Mouse (Mus musculus) heart, embryonic 16.5 days (tissue): ENCODE results near the gene D630023F18Rik. TPM values are rescaled to one million over a fixed set of nuclear protein-coding genes. Genes with fewer than 3 reads are reported as not detected.

Source experiments
- ATAC-seq: fragments of 200-750 bp; cut with Nextera tagmentation; replicated peaks from 2 replicates; pipeline ENCODE4 v1.8.0; 2017; ENCODE audit warnings: moderate number of reproducible peaks; ENCODE audit not compliant: insufficient read depth, low FRiP score; ENCODE audit errors: extremely low read depth
- H3K27ac ChIP-seq: fragments of 300-500 bp; sonication (generic); 2 replicates; pipeline ENCODE4 v1.5.1; 2014; ENCODE audit warnings: mild to moderate bottlenecking, low read length, control low read depth, moderate library complexity
- H3K27me3 ChIP-seq: fragments of 300-500 bp; sonication (generic); 2 replicates; pipeline ENCODE4 v1.6.1; 2014; ENCODE audit warnings: low read length, mixed read lengths; ENCODE audit not compliant: control insufficient read depth, insufficient read depth
- H3K36me3 ChIP-seq: fragments of 300-500 bp; sonication (generic); 2 replicates; pipeline ENCODE4 v1.6.1; 2014; ENCODE audit not compliant: control insufficient read depth, insufficient read depth
- H3K4me1 ChIP-seq: fragments of 300-500 bp; sonication (generic); 2 replicates; pipeline ENCODE4 v1.6.1; 2014; ENCODE audit warnings: low read length, mixed read lengths; ENCODE audit not compliant: control insufficient read depth, insufficient read depth
- H3K4me2 ChIP-seq: fragments of 300-500 bp; sonication (generic); 2 replicates; pipeline ENCODE4 v1.6.1; 2014; ENCODE audit warnings: low read depth, mild to moderate bottlenecking, control low read depth, low read length
- H3K4me3 ChIP-seq: fragments of 300-500 bp; sonication (generic); 2 replicates; pipeline ENCODE4 v1.5.1; 2014; ENCODE audit warnings: mild to moderate bottlenecking, control low read depth, low read length
- H3K9ac ChIP-seq: fragments of 300-500 bp; sonication (generic); 2 replicates; pipeline ENCODE4 v1.6.1; 2014; ENCODE audit warnings: low read length, control low read depth
- H3K9me3 ChIP-seq: fragments of 300-500 bp; sonication (generic); replicated peaks from 2 replicates; pipeline ENCODE4 v1.6.1; 2016; ENCODE audit warnings: low read length; ENCODE audit not compliant: control insufficient read depth
- WGBS: fragments of 180-500 bp; shearing (Covaris S2); extraction: QIAGEN DNeasy Blood & Tissue Kit; methylation state at CpG from one replicate; pipeline ENCODE4 v1.1.7; 2014; 5-methylcytosine and 5-hydroxymethylcytosine counted together
- polyA plus RNA-seq: library from polyadenylated mRNA; unstranded; fragments of >200 nt; fragmentation: Nextera tagmentation; extraction: Ambion mirVana; gene quantifications from 2 replicates; pipeline ENCODE4 v1.2.1, GENCODE M21; 2015

Gene D630023F18Rik
- polyA plus RNA-seq, 1 experiment from 2014 or later = 0.42 TPM

DNA sequence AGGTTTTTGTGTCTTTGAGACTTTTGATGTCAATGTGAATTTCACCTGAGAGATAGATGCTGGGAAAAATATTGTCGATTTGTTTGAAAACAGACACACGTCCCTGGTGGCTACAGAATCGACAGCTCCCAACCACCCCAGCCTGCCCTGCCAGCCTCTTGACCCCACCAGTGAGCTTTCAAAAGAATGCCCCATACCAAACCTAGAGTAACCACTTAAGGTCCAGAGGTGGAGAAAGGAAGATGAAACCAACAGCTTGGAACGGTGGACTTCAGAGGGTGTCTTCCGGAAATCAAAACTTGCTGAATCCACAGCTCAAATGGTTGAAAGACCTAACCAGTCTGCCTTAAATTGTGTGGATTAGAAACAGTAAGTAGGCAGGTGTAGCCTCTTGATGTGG, 24.3 kb upstream of the D630023F18Rik start:
- WGBS = 79% methylated on average over 5 of the region's 5 CpGs
- Histone ChIP-seq H3K36me3 (no peaks in the 10 kb centered on the region), H3K4me2 (no peak overlapping the region), H3K27me3 (no peaks in the 10 kb centered on the region), H3K4me1 (no peaks in the 10 kb centered on the region), H3K9ac (no peak overlapping the region), H3K9me3 (peaks cover 3% of the 10 kb centered on the region), H3K27ac (no peak overlapping the region), H3K4me3 (no peak overlapping the region)
- no peak for ATAC-seq

DNA sequence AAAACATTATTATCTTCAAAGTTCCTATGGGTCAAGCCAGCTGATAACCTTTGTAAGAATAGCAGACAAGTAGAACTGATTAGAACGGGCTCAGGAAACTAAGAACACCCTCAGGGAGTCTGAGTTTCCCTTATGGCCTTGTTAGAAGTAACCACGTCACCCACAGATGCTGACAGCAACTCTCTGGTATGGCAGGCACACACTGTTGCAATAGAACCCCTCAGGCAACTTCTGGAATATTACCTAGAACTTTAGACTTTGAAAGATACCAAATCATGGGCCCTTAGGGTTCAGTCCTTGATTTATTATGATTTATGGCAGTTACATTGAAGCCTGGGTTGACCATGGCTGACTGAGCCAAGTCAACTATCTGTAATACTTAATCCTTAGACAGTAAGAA, 23.6 kb upstream of the D630023F18Rik start:
- Histone ChIP-seq H3K9ac (no peak overlapping the region), H3K9me3 (peaks cover 5% of the 10 kb centered on the region), H3K36me3 (no peaks in the 10 kb centered on the region), H3K4me1 (no peaks in the 10 kb centered on the region), H3K27me3 (no peaks in the 10 kb centered on the region), H3K4me3 (no peak overlapping the region), H3K27ac (no peak overlapping the region), H3K4me2 (no peak overlapping the region)
- no peak for ATAC-seq
- 24% methylated on average over 2 of the region's 2 CpGs for WGBS

DNA sequence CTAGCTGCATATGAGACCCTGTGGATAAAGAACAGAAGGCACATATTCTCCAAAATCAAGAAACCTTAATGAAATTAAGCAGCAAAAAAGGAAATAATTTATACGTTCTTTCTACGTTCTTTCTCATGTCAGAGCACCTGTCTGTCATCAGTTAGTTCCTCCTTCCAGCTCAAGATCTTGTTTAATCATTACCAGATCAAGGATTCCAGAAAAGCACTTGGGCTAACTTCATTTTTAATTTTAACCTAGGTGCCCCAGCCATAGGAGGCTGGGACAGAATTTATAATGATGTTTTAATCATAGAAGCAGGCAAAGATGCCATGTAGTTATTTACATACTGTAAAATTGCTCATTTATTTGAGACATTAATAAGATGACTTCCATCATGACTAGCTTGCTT, 21.8 kb upstream of the D630023F18Rik start:
- Histone ChIP-seq H3K27me3 (no peaks in the 10 kb centered on the region), H3K4me2 (no peak overlapping the region), H3K36me3 (no peaks in the 10 kb centered on the region), H3K4me3 (no peak overlapping the region), H3K27ac (no peak overlapping the region), H3K4me1 (no peaks in the 10 kb centered on the region), H3K9ac (no peak overlapping the region), H3K9me3 (peaks cover 5% of the 10 kb centered on the region)
- no peak for ATAC-seq
- 85% methylated on average over 2 of the region's 2 CpGs for WGBS

DNA sequence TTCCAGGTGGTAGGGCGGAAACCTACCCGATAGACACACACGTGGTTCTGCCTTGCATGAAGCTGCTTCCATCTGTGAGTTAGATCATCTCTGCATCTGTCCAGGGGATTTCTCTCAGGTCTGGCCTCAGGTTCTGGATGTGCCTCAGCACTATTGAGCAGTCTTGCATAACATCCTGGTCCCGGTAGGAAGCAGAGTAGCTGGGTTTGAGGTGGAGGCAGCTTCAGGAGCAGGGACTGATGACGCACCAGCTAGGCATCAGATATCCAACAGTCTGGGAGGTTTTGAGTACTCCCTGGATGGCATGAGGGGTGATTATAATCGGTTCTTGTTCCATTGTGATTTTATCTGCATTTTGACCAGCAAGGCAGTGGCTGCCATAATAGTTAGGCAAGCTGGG, 14.5 kb upstream of the D630023F18Rik start:
- Histone ChIP-seq H3K27ac (no peak overlapping the region), H3K4me1 (no peaks in the 10 kb centered on the region), H3K4me3 (no peak overlapping the region), H3K9ac (no peak overlapping the region), H3K27me3 (no peaks in the 10 kb centered on the region), H3K36me3 (no peaks in the 10 kb centered on the region), H3K4me2 (no peak overlapping the region), H3K9me3 (peaks cover 5% of the 10 kb centered on the region)
- WGBS = 76% methylated on average over 6 of the region's 6 CpGs
- no peak for ATAC-seq

DNA sequence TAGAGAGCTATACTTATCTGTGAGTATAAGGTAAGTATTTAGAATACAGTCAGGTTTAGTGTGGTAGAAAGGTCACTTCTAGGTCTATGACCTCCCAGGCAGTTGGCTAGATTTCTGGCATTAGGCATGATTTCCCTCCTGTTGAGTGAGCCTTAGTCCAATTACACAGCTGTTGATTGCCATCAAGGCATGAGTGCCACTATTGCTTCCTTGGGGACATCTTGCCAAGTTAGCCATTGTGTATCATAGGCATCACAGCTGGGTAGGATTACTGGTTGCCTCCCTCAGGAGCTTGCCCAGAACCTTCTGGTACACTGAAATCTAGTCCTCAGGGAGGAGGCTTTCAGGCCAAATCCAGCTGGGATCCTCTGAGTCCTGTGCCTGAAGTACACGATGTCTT, 9.8 kb upstream of the D630023F18Rik start:
- no peak overlapping the region for H3K9ac ChIP-seq
- no peaks in the 10 kb centered on the region for H3K9me3 ChIP-seq
- H3K4me2 ChIP-seq = no peak overlapping the region
- no peak overlapping the region for H3K4me3 ChIP-seq
- 78% methylated on average over 1 of the region's 1 CpGs for WGBS
- no peak for ATAC-seq
- H3K4me1 ChIP-seq = no peaks in the 10 kb centered on the region
- H3K27ac ChIP-seq = no peak overlapping the region
- H3K27me3 ChIP-seq = no peaks in the 10 kb centered on the region
- no peaks in the 10 kb centered on the region for H3K36me3 ChIP-seq

DNA sequence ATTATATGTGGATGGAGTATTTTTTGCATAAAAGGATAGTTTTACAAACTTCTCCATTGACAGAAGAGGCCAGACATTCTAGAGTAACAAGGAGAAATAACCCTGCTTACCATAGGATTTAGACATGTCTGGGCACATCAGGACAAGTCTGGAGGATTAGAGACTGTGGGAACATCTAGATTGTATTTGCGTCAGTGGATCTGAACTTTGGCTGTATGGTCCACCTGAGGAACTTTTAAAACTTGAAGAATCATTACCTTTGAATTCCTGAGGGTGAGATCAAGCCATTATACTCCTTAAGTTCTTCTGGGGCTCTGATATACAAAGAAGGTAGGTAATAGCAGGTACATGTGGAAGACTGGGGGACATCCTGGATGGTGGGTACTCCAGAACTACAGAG, 8.7 kb upstream of the D630023F18Rik start:
- Histone ChIP-seq H3K4me1 (no peaks in the 10 kb centered on the region), H3K9ac (no peak overlapping the region), H3K4me3 (no peak overlapping the region), H3K9me3 (no peaks in the 10 kb centered on the region), H3K27ac (no peak overlapping the region), H3K27me3 (no peaks in the 10 kb centered on the region), H3K4me2 (no peak overlapping the region), H3K36me3 (no peaks in the 10 kb centered on the region)
- no peak for ATAC-seq
- 87% methylated on average over 1 of the region's 1 CpGs for WGBS

DNA sequence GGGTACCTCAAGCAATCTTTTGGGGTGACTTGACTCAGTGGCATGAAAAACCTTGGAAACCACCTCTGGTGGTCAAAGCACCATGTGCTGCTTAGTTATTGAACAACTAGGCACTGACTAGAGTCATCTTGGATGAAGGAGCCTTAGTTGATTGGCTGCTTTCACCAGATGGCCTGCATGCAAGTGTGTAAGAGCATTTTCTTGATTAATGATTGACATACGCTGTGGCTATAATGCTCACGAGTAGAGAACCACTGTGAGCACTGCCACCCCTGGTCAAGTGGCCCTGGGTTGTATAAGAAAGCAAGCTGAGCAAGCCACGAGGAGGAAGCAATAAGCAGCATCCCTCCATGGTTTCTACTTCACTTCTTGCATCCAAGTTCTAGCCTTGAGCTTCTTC, 7.2 kb upstream of the D630023F18Rik start:
- no peak overlapping the region for H3K9ac ChIP-seq
- no peak overlapping the region for H3K4me2 ChIP-seq
- no peak for ATAC-seq
- 77% methylated on average over 3 of the region's 3 CpGs for WGBS
- no peaks in the 10 kb centered on the region for H3K27me3 ChIP-seq
- no peak overlapping the region for H3K4me3 ChIP-seq
- no peaks in the 10 kb centered on the region for H3K36me3 ChIP-seq
- H3K9me3 ChIP-seq = no peaks in the 10 kb centered on the region
- H3K27ac ChIP-seq = no peak overlapping the region
- H3K4me1 ChIP-seq = no peaks in the 10 kb centered on the region

DNA sequence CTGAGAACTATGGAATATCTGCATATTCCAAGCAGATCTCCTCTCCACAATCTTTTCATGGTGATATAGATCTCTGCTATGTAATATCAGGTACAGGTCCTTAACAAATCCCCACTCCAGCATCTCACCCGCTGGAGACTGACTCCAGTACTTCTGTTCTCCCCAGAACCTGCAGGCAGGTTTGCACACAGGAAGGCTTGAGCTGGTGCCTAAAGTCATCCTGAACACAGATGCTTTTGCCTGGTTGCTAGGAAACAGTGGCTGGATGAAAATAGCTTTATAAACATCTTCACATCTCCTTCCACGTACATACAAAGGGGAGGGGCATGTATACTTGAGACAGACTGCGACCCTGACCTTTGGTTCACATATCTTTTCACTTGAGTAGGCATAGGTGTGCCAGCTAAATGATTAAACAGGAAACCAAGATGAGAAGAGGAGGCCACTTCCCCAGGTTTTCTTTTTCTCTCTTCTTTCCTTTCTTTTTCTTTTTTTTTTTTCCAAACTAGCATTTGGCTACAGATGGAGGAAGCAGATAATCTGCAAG, 6.7 kb upstream of the D630023F18Rik start:
- H3K4me2 ChIP-seq = no peak overlapping the region
- WGBS = 65% methylated on average over 3 of the region's 3 CpGs
- no peaks in the 10 kb centered on the region for H3K9me3 ChIP-seq
- H3K27ac ChIP-seq = no peak overlapping the region
- no peaks in the 10 kb centered on the region for H3K27me3 ChIP-seq
- H3K4me1 ChIP-seq = no peaks in the 10 kb centered on the region
- no peak overlapping the region for H3K9ac ChIP-seq
- no peaks in the 10 kb centered on the region for H3K36me3 ChIP-seq
- no peak for ATAC-seq
- H3K4me3 ChIP-seq = no peak overlapping the region

DNA sequence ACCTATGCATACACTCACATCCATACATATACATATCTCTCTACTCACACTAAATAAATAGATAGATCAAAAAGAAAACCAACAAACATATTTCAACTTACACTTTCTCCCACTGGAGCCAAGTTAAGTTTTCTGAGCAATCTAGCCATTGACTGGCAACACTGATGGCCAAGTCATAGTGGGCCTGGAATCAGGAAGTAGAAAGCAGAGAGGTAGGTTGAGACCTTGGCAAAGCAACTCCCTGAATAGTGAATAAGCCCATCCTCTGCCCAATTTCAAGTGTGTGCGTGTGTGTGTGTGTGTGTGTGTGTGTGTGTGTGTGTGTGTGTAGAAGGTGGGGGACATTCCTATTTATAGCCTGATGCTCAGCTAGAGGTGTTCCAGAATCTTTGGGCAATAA, 3.6 kb downstream of the D630023F18Rik start, which contains the start of gene Gm28845:
Gm28845 (minus strand) TSS at position 121 of the 400 bp plus-strand sequence.
- Histone ChIP-seq H3K27ac (no peak within 1 kb of the TSS), H3K9ac (no peak within 1 kb of the TSS), H3K4me3 (no peak within 1 kb of the TSS), H3K36me3 (no peaks in the 10 kb centered on the region), H3K4me2 (no peak within 1 kb of the TSS), H3K4me1 (no peaks in the 10 kb centered on the region), H3K9me3 (no peaks in the 10 kb centered on the region), H3K27me3 (no peaks in the 10 kb centered on the region)
- WGBS = 82% methylated on average over 1 of the region's 1 CpGs
- no peak for ATAC-seq
